Mouse (Mus musculus) hindbrain, embryonic 10.5 days (tissue): ENCODE measurements around the gene Slc7a5. TPM values are rescaled to one million over a fixed set of nuclear protein-coding genes. Genes with fewer than 3 reads are reported as not detected.

Experiments used
- polyA plus RNA-seq: library from polyadenylated mRNA; unstranded; fragments of >200 nt; fragmentation: Nextera tagmentation; extraction: Ambion mirVana; gene quantifications from 2 replicates; pipeline ENCODE4 v1.2.1, GENCODE M21; 2016

Slc7a5 gene
- polyA plus RNA-seq, 1 experiment from 2014 or later, result 27.2 TPM

Other genes with a start within 250 kb of the Slc7a5 start
- 10.1 and 22.4 TPM in 2 replicates for gene Jph3, start 178.1 kb downstream of the Slc7a5 start, polyA plus RNA-seq
- gene Klhdc4, start 78.1 kb downstream of the Slc7a5 start, polyA plus RNA-seq, result 60.6 and 66.1 TPM in 2 replicates
- 0.12 and 0.17 TPM in 2 replicates for gene Car5a, start 37.2 kb upstream of the Slc7a5 start, polyA plus RNA-seq
- gene Banp, start 42.1 kb upstream of the Slc7a5 start, polyA plus RNA-seq, result 56.9 and 64.5 TPM in 2 replicates